Mouse (Mus musculus) heart, postnatal 10 days (tissue): ENCODE measurements around the gene Oaz2. TPM values are rescaled to one million over a fixed set of nuclear protein-coding genes. Genes with fewer than 3 reads are reported as not detected.

Experiments used
- total RNA-seq, 2 experiments: library from RNA; stranded (reverse); gene quantifications; 2 replicates each; pipeline ENCODE4 v1.2.3; 2021

The Oaz2 gene
- total RNA-seq, 2 experiments from 2014 or later: 269 to 276 TPM

Other genes with a start within 250 kb of the Oaz2 start
- not detected for gene Slc51b, start 245.0 kb upstream of the Oaz2 start, total RNA-seq
- 1 to 10 TPM; 6.6 to 6.9 TPM for gene Mtfmt, start 232.2 kb upstream of the Oaz2 start, total RNA-seq
- gene Spg21, start 207.1 kb upstream of the Oaz2 start, total RNA-seq: 10 to 100 TPM; 23.6 to 25.4 TPM
- gene Ankdd1a, start 147.8 kb upstream of the Oaz2 start, total RNA-seq: under 1 TPM in 1 of 2 experiments, not detected in 1; 0.22 TPM
- 10 to 100 TPM; 18.3 to 21.2 TPM for gene Plekho2, start 88.0 kb upstream of the Oaz2 start, total RNA-seq
- gene Pif1, start 80.8 kb upstream of the Oaz2 start, total RNA-seq: 1 to 10 TPM; 1.9 to 2.4 TPM
- 10 to 100 TPM; 54.4 to 57.7 TPM for gene Rbpms2, start 38.4 kb upstream of the Oaz2 start, total RNA-seq
- gene Zfp609, start 159.6 kb downstream of the Oaz2 start, total RNA-seq: 10 to 100 TPM; 34.4 to 36.7 TPM
- gene Pclaf, start 222.2 kb downstream of the Oaz2 start, total RNA-seq: 10 to 100 TPM; 12.4 to 12.6 TPM
- gene Trip4, start 240.8 kb downstream of the Oaz2 start, total RNA-seq: 10 to 100 TPM; 21.1 to 21.4 TPM
- gene Csnk1g1, start 240.9 kb downstream of the Oaz2 start, total RNA-seq: 10 to 100 TPM; 15.3 to 18.6 TPM